Mouse (Mus musculus): ENCODE data around the gene Fam240b. TPM values are rescaled to one million over a fixed set of nuclear protein-coding genes. Genes with fewer than 3 reads are reported as not detected.

Gene Fam240b
- total and polyA plus RNA-seq, 3 experiments, result not detected

DNA sequence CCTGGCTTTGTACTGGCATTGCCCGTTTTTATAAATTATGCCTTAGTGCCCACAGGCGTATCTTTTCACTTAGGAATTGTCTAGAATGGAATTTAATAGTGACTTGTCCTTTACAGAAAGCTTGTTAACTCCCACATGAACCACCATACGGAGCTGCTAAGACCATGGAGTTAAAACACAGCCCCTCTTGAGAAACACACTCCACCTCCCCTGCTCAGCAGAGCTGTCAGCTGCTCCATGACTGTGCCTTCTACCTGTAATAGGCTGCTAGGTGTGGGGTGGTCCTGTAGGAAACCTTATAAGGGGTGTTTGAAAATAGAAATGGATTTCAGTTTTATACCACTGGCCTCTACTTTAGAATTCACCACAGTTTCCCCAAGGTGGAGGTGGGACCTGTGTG, 5.2 kb upstream of the Fam240b start:
- Histone ChIP-seq H3K4me3 (ENCODE audit: control insufficient read depth in 1 of 2, insufficient read depth in 1 of 2, low read depth in 2 of 2, low read length in 2 of 2) (no peak overlapping the region), H3K9ac (ENCODE audit: control insufficient read depth, low read depth, low read length, poor library complexity, severe bottlenecking) (no peak overlapping the region), H3K27ac (ENCODE audit: control insufficient read depth, low read depth, low read length) (no peak overlapping the region), H3K9me3 (replicated peaks; ENCODE audit: insufficient read depth, low read length) (no peaks in the 10 kb centered on the region), H3K36me3 (ENCODE audit: control insufficient read depth in 1 of 2, insufficient read depth in 2 of 2, low read length in 2 of 2) (no peaks in the 10 kb centered on the region), H3K27me3 (ENCODE audit: control insufficient read depth in 1 of 2, insufficient read depth in 2 of 2, low read length in 2 of 2) (no peaks in the 10 kb centered on the region), H3K4me1 (ENCODE audit: control insufficient read depth in 1 of 2, insufficient read depth in 2 of 2, low read length in 2 of 2) (no peaks in the 10 kb centered on the region), H3K79me2 (ENCODE audit: control insufficient read depth, insufficient read depth, low read length, poor library complexity) (no peaks in the 10 kb centered on the region)
- no peak for DNase-seq (ENCODE audit: low read depth, low spot score)
- TF ChIP-seq RAD21 (IDR thresholded peaks at IDR 0.05; ENCODE audit: low read depth, low read length) (no peak), USF2 (IDR thresholded peaks at IDR 0.05; ENCODE audit: borderline replicate concordance in 1 of 2, insufficient read depth in 1 of 2, low read depth in 1 of 2, low read length in 2 of 2) (no peak), RCOR1 (IDR thresholded peaks at IDR 0.05; ENCODE audit: low read depth, low read length) (no peak), MEF2A (IDR thresholded peaks at IDR 0.05; ENCODE audit: extremely low read depth, insufficient replicate concordance, low read depth, low read length, poor library complexity, severe bottlenecking) (no peak), BHLHE40 (IDR thresholded peaks at IDR 0.05; ENCODE audit: borderline replicate concordance, low read depth, low read length) (no peak), MXI1 (IDR thresholded peaks at IDR 0.05; ENCODE audit: low read depth, low read length) (no peak), TCF12 (IDR thresholded peaks at IDR 0.05; ENCODE audit: low read depth, low read length) (no peak), ELF1 (IDR thresholded peaks at IDR 0.05; ENCODE audit: low read depth, low read length) (no peak), CTCF (IDR thresholded peaks at IDR 0.05 in 2 of 3, conservative IDR thresholded peaks at IDR 0.05 in 1 of 3; ENCODE audit: control insufficient read depth in 1 of 3, insufficient read depth in 1 of 3, low read depth in 2 of 3, low read length in 3 of 3, poor library complexity in 1 of 3, severe bottlenecking in 1 of 3) (no peak), CHD2 (IDR thresholded peaks at IDR 0.05; ENCODE audit: low read length) (no peak), NRF1 (IDR thresholded peaks at IDR 0.05; ENCODE audit: insufficient read depth, low read depth, low read length, poor library complexity, severe bottlenecking) (no peak), HCFC1 (IDR thresholded peaks at IDR 0.05; ENCODE audit: low read depth, low read length) (no peak), CHD1 (IDR thresholded peaks at IDR 0.05; ENCODE audit: low read depth, low read length) (no peak), MAX (IDR thresholded peaks at IDR 0.05; ENCODE audit: low read length) (no peak), POLR2AphosphoS5 (IDR thresholded peaks at IDR 0.05; ENCODE audit: borderline replicate concordance, low read depth, low read length) (no peak), JUND (IDR thresholded peaks at IDR 0.05; ENCODE audit: low read depth, low read length) (no peak)

DNA sequence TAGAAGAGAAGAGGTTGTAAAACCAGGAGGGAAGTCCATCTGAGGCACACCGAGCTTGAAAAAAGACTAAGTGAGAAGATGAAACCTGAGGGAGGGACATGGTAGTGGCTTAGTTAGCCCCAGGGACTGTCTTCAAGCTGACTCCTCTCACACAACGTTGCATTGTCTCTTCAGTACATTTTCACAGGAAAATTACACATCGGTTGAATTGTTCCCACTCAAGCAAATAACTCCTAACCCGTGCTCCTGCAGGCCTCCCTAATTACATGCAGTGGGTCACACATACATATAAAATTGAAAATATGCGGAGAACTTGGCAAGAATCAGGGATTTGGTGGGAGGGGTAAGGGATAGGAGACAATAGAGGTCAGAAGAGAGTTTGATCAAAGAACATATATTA, 4.0 kb downstream of the Fam240b start:
- H3K27me3 ChIP-seq (ENCODE audit: control insufficient read depth in 1 of 2, insufficient read depth in 2 of 2, low read length in 2 of 2), result no peaks in the 10 kb centered on the region
- H3K9ac ChIP-seq (ENCODE audit: control insufficient read depth, low read depth, low read length, poor library complexity, severe bottlenecking), result no peak overlapping the region
- H3K9me3 ChIP-seq (replicated peaks; ENCODE audit: insufficient read depth, low read length), result no peaks in the 10 kb centered on the region
- no peaks in the 10 kb centered on the region for H3K36me3 ChIP-seq (ENCODE audit: control insufficient read depth in 1 of 2, insufficient read depth in 2 of 2, low read length in 2 of 2)
- TF ChIP-seq GABPA (IDR thresholded peaks at IDR 0.05; ENCODE audit: low read depth, low read length) (no peak), BHLHE40 (IDR thresholded peaks at IDR 0.05; ENCODE audit: borderline replicate concordance, low read depth, low read length) (no peak), USF1 (IDR thresholded peaks at IDR 0.05; ENCODE audit: low read depth, low read length) (no peak), POLR2A (IDR thresholded peaks at IDR 0.05; ENCODE audit: control insufficient read depth in 1 of 2, insufficient read depth in 1 of 2, low read depth in 1 of 2, low read length in 2 of 2, poor library complexity in 1 of 2) (no peak), ELF1 (IDR thresholded peaks at IDR 0.05; ENCODE audit: low read depth, low read length) (no peak), ZNF384 (IDR thresholded peaks at IDR 0.05; ENCODE audit: low read depth, low read length) (no peak), EP300 (IDR thresholded peaks at IDR 0.05; ENCODE audit: low read depth in 1 of 2, low read length in 2 of 2) (no peak), CHD2 (IDR thresholded peaks at IDR 0.05; ENCODE audit: low read length) (no peak), MXI1 (IDR thresholded peaks at IDR 0.05; ENCODE audit: low read depth, low read length) (no peak), KAT2A (conservative IDR thresholded peaks at IDR 0.05; ENCODE audit: low read depth, low read length) (no peak), JUND (IDR thresholded peaks at IDR 0.05; ENCODE audit: low read depth, low read length) (no peak), RCOR1 (IDR thresholded peaks at IDR 0.05; ENCODE audit: low read depth, low read length) (no peak), E2F4 (IDR thresholded peaks at IDR 0.05; ENCODE audit: borderline replicate concordance, low read depth, low read length) (no peak), POLR2AphosphoS5 (IDR thresholded peaks at IDR 0.05; ENCODE audit: borderline replicate concordance, low read depth, low read length) (no peak)
- no peak for DNase-seq (ENCODE audit: low read depth, low spot score)
- no peak overlapping the region for H3K27ac ChIP-seq (ENCODE audit: control insufficient read depth, low read depth, low read length)
- no peaks in the 10 kb centered on the region for H3K79me2 ChIP-seq (ENCODE audit: control insufficient read depth, insufficient read depth, low read length, poor library complexity)
- H3K4me1 ChIP-seq (ENCODE audit: control insufficient read depth in 1 of 2, insufficient read depth in 2 of 2, low read length in 2 of 2), result no peaks in the 10 kb centered on the region
- no peak overlapping the region for H3K4me3 ChIP-seq (ENCODE audit: control insufficient read depth in 1 of 2, insufficient read depth in 1 of 2, low read depth in 2 of 2, low read length in 2 of 2)

Measured in MEL (cell line).